Mouse (Mus musculus): ENCODE data around the gene Clcnkb.

Gene Clcnkb

DNA sequence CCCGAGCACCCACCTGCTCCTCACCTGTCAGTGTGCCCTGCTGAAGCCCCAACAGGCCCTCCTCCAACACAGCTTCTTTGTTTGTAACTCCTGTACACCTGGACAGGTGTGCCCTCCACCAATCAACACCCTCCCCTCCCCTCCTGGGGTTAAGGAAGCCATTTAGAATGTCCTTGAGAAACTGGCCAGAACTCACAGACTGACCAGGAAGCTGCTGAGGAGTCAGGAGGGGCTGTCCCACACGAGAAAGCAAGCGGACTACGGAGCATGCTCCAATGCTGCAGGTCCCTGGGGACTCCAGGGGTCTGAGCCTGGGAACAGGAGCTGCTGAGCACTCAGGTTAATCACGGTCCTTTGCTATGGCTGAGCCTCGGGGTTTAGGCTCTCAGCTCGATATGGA, at the start of gene Clcnkb:
Gene Clcnkb (minus strand): TSS at position 91 of the 400 bp plus-strand sequence.
- no peak for DNase-seq (ENCODE audit: low spot score)

DNA sequence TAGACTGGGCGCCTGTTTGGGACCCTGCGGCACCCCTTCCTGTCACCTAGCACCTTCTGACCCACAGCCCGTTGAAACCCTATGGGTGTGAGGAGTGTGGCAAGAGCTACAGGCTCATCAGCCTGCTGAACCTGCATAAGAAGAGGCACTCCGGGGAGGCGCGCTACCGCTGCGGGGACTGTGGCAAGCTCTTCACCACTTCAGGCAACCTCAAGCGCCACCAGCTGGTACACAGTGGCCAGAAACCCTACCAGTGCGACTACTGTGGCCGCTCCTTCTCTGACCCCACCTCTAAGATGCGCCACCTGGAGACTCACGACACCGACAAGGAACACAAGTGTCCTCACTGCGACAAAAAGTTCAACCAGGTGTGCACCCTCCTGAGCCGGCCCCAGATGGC, 48.9 kb upstream of the Clcnkb start:
- no peak for DNase-seq (ENCODE audit: low spot score)

- no peak for DNase-seq (ENCODE audit: low spot score)
Measured at GRCm38 (mm10) chr4:141463472-141463871, 47.7 kb upstream of the Clcnkb start.

- DNase-seq (ENCODE audit: low spot score), result no peak
Measured at GRCm38 (mm10) chr4:141461576-141461975, 45.8 kb upstream of the Clcnkb start.

DNA sequence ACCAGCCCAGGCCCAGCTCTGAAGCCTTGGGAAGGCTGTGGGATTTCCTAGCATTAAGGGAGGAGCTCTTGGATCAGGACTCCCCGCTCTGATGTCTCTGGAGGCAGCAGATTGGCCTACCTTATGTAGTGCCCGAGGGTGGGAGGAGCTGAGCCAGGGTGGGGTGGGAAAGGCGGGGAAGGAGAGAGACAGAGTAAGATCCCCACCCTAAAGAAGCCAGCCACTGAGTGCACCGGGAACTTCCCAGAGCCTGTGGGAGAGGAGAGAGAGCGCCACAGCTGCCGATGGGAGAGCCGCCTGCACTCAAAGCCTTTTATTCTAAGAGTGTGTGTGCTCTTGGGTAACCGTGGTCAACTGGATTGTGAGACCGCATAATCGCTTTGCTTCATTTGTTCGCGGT, 45.3 kb upstream of the Clcnkb start:
- DNase-seq (ENCODE audit: low spot score), result no peak

DNA sequence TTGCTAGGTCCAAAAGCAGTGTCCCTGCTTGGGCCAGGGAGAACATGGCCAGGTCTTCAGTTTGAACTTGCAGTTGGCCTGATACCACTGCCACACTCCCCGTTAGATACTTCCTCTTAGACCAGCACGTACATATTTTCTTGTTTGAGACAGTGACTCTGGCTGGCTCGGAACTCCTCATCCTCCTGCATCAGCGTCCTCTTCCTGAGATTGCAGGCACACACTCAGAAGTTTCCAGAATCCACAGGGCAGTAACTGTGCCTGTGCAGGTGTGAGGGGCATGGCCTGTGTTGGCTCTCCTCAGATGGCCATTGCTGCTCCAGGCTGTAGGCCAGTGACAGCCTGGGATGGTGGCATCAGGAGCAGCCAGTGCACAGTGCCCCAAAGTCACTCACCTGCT, 44.7 kb upstream of the Clcnkb start:
- no peak for DNase-seq (ENCODE audit: low spot score)

DNA sequence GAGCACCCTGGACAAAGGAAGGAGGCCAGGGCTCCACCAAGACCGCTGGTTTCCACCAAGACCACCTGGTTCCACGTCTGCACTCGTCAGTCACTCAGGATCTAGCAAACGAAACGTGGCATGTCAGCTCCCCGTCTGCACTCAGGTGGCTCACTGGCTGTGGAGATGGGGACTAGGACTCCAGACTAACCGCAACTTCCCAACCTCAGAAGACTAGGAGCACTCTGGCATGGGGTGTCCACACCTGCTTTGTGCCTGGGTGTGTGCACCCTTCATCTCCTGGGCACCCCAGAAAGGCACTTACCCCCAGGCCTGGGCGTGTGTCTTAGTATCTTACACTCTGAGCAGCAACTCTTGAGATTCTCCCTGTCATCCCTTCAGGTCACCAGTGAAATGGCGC, 44.0 kb upstream of the Clcnkb start:
- DNase-seq (ENCODE audit: low spot score), result no peak

GRCm38 (mm10) chr4:141458888-141459287, 43.1 kb upstream of the Clcnkb start:
- DNase-seq (ENCODE audit: low spot score), result no peak

GRCm38 (mm10) chr4:141458236-141458635, 42.4 kb upstream of the Clcnkb start:
- no peak for DNase-seq (ENCODE audit: low spot score)

DNA sequence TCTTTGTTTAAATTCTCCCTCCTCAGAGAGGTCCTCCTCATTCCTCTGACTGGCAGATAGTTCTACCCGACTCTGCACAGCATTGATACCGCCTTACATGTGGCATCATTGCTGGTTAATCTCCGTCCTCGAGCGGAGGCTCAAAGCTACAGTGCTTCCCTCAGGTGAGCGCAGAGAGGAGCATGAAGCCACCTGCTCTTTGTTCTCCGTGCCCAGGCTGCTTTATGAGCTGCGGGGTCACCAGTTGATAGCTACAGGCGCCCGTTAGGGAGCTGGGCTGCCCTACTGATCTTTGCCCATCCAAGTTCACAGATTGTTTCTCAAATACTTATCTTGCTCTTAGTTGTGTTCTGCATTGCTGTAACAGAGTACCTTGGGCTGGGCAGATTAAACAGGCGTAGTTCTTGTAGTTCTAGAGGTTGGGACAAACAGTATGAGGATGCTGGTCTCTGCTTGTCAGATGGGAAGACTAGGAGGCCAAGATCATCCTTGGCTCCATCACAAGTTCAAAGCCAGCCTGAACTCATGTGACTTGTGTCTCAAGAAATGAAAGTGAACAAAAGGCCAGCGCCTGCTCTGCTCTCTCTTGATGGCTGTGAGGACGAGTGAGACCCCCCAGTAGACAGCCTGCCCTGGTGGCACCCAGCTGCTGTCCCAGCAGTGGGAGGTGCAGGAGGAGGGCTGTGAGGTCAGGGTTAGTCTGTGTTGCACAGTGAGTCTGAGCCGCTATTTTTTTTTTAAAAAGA, 40.6 kb upstream of the Clcnkb start:
- DNase-seq (ENCODE audit: low spot score), result no peak

DNA sequence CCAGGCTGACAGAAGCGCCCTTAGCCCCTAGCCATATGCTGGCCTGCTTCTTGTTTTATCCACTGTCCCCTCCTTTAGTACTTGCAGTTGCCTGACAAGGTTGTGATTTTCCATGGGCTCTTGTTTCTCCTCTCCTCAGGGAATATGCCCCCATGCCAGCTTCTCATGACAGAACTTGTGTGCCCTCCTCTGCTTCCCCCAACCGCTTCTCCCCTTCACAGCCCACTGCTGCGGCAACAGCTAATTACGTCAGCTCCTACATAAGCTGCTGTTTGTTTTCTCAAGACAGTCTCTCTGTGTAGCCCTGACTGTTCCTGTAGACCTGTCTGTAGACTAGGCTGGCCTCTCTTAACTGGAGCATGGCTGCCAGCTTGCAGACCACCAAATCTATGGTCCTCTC, 39.7 kb upstream of the Clcnkb start:
- DNase-seq (ENCODE audit: low spot score), result no peak

DNA sequence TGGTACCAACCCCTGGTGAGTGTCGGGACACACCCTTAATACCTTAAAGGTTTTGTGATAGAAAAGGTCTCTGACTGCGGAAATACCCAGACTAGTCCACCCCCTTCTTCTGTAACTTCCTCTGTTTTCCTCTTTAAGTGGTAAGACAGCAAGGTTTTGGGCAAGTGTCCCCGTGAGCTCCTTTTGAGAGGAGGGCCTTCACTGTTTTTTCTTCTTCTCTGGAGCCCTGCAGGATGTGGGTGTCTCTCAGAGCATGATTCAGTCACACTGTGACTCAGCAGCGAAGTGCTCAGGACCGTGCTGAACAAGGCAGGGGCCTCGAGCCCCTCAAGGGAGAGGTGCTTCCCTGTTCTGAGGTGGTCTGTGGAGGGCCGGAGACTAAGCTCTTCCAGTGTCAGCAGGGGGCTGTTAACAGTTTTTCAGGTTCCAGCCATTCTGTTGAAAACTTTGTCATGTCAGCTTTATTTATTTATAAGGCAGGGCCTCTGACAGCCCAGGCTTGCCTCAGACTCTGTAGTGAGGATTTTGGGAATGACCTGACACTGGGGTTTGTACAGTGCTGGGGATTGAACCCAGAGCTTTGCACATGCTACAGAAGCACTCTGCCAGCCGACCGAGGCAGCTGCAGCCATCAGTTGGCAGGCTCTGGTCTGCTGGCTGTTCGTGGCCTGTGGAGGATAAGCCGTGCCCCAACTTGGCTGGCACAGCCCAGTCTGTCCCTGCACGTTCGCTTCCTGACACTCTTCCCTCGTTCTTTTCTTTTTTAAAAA, 39.0 kb upstream of the Clcnkb start:
- DNase-seq (ENCODE audit: low spot score), result no peak

- no peak for DNase-seq (ENCODE audit: low spot score)
Measured at GRCm38 (mm10) chr4:141451916-141452450, 36.2 kb upstream of the Clcnkb start.

GRCm38 (mm10) chr4:141451251-141451650, 35.4 kb upstream of the Clcnkb start:
- DNase-seq (ENCODE audit: low spot score), result no peak

- DNase-seq (ENCODE audit: low spot score), result no peak
Measured at GRCm38 (mm10) chr4:141446211-141446610, 30.4 kb upstream of the Clcnkb start.

GRCm38 (mm10) chr4:141445328-141445720, 29.5 kb upstream of the Clcnkb start:
- DNase-seq (ENCODE audit: low spot score), result no peak

DNA sequence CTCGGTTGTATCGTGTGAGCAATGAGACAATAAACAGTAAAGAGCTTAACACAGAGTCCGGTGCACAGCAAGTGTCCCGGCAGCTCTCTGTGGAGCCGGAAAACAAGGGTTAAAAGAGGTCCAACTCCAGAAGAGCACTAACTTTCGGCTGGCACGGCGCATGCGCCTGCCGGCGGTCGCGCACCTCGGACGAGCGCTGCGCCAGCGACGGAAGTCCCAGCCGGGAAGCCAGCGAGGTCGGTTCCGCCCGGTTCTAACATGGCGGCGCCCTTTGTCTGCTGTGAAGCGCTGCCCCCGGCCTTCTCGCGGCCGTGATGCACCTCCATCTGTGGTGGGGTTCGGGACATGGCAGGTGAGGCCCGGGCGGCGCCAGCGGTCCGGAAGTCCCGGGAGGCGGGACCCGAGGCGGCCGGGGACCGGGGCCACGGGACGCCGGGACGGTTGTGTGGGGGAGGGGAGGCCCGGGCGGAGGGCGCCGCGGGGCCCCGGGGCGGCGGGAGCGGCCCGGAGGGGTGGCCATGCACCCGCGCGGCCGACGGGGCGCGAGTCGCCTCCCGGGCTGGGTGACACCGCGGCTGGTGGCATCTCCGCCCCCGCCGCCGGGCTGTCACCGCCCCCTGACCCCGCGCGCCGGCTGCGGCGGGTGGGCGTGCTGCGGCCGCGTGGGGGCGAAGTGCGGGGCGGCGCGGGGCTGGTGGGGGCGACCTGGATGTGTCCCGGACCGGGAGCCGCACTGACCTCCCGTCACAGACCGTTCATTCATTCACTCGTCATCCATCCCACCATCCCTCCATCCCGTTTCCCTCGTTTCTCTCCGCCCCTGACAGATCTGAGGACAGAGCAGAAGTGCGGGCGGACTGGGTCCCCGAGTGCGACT, 28.9 kb upstream of the Clcnkb start, which contains the start of gene Zbtb17:
Gene Zbtb17 (plus strand): TSS at position 204 of the 877 bp plus-strand sequence.
- no peak for DNase-seq (ENCODE audit: low spot score)

DNA sequence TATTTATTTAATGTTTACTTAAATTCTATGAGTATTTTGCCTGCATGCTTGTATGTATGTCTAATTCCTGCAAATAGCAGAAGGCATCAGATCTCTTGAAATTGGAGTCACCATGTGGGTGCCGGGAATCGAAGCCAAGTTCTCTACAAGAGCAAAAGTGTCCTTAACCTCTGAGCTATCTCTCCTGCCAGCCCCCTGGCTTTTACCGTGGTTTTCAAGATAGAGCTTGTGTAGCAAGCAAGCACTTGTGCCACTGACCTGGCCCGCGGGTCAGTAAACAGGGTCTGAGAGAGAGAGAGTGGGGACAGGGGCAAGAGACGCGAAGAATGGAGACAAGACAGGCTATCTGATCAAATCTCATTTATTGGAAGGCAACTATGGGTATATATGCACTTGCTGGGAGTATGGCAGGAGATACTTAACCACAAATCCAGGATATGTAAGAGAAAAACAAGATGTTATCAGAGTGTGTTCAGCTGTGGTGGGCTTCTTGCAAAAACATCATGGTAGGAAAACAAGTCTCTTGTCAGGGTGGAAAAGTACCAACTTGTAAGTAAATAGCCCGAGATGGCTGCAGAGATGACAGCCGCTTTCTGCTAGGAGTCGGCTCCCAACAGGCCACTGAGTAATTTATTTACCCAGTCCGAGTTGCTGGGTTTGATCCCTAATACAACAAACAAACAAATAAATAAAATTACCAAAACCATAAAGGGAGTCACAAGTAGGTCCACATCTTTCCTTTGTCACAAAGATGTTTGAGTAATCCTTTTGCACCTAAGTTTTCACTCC, 28.0 kb upstream of the Clcnkb start:
- DNase-seq (ENCODE audit: low spot score), result no peak

GRCm38 (mm10) chr4:141440877-141441276, 25.1 kb upstream of the Clcnkb start:
- DNase-seq (ENCODE audit: low spot score), result no peak

DNA sequence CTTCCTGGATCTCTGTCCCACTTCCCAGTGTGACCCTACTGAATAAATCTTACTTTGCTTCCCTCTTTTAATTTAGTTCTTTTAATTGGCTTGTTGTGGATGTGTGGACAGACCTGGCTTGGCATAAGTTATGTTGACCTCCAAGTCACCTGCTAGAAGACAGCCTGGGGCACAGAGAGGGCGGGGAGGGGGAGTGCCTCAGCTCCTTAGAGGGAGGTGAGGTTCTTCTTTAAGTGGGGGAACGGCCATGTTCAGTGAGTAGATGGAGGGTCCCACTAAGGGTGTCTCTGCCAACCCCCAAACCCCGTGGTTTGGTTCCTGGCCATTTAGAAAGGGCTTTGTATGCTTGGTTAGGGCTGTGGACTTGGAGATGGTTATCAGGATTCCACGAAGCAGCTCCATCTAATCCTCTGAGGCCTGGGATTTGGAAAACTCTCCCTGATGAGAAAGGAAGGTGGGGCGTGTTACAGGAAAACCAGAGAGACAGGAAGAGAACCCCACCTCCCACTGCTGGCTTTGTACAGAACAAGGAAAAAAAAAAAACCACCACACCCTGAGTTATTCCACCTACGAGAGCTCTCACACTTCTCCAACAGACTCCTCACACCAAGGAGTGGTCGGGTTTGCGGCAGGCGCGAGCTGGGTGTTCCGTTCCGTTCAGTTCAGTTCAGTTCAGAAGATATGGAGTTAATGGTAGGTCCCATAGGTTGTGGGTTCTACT, 23.4 kb upstream of the Clcnkb start:
- no peak for DNase-seq (ENCODE audit: low spot score)

DNA sequence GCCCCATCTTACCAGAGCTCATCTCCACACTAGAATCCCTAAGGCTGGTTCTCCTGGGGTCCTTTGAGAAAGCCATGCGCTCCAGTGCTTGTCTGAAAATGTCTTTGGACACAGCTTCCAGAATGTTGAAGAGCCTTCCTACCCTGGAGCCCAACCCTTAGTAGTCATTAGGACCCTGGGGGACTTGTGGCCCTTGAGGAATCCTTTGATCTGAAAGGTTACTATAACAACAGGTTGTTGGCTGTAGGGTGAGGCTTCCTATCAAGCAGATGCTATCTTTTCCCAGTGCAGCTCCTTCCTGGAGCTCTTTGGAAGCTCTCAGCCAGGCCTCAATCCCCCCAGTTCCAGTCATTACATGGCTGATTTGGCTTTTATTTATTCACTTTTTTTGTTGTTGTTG, 20.2 kb upstream of the Clcnkb start, which contains the start of gene Srarp:
Gene Srarp (minus strand): TSS at position 132 of the 400 bp plus-strand sequence.
- no peak for DNase-seq (ENCODE audit: low spot score)

Measured in layer of hippocampus, adult 9-10 months (tissue).